Mouse (Mus musculus) forebrain, embryonic 14.5 days (tissue): ENCODE data around the gene Mmrn2. TPM values are rescaled to one million over a fixed set of nuclear protein-coding genes. Genes with fewer than 3 reads are reported as not detected.
A peak's percentile ranks its signal among the peaks of the same experiment; 100 is the strongest.
"Not testable (repeated sequence)": the region's sequence is repeated elsewhere in the genome, so short reads cannot be mapped to it uniquely, and the experiment has no call there.

Source experiments
- ATAC-seq: fragments of 200-750 bp; cut with Nextera tagmentation; 2 replicates; pipeline ENCODE4 v1.8.0; 2017; ENCODE audit warnings: mild to moderate bottlenecking, moderate library complexity
- DNase-seq: peaks from one replicate; pipeline ENCODE4 v3.0.0-alpha.2; 2015; ENCODE audit warnings: low spot score
- H3K27ac ChIP-seq: fragments of 300-500 bp; sonication (generic); 2 replicates; pipeline ENCODE4 v1.5.1; 2014; ENCODE audit warnings: low read depth, mild to moderate bottlenecking, control low read depth, low read length, moderate library complexity
- H3K27me3 ChIP-seq: fragments of 300-500 bp; sonication (generic); replicated peaks from 2 replicates; pipeline ENCODE4 v1.6.1; 2014; ENCODE audit warnings: low read length, control low read depth, mixed read lengths; ENCODE audit not compliant: control insufficient read depth, insufficient read depth
- H3K36me3 ChIP-seq: fragments of 300-500 bp; sonication (generic); 2 replicates; pipeline ENCODE4 v1.6.1; 2014; ENCODE audit warnings: low read length, control low read depth; ENCODE audit not compliant: control insufficient read depth, insufficient read depth
- H3K4me1 ChIP-seq: fragments of 300-500 bp; sonication (generic); 2 replicates; pipeline ENCODE4 v1.6.1; 2014; ENCODE audit warnings: antibody characterized with exemption, low read length, control low read depth; ENCODE audit not compliant: control insufficient read depth, insufficient read depth
- H3K4me2 ChIP-seq: fragments of 300-500 bp; sonication (generic); 2 replicates; pipeline ENCODE4 v1.6.1; 2014; ENCODE audit warnings: mild to moderate bottlenecking, control low read depth, low read length
- H3K4me3 ChIP-seq: fragments of 300-500 bp; sonication (generic); 2 replicates; pipeline ENCODE4 v1.5.1; 2014; ENCODE audit warnings: low read depth, low read length, control low read depth
- H3K9ac ChIP-seq: fragments of 300-500 bp; sonication (generic); 2 replicates; pipeline ENCODE4 v1.6.1; 2014; ENCODE audit warnings: mild to moderate bottlenecking, low read length, control low read depth, moderate library complexity
- H3K9me3 ChIP-seq: fragments of 300-500 bp; sonication (generic); replicated peaks from 2 replicates; pipeline ENCODE4 v1.6.1; 2016; ENCODE audit warnings: low read length, control low read depth, mixed read lengths; ENCODE audit not compliant: control insufficient read depth
- WGBS: fragments of 180-500 bp; shearing (Covaris S2); extraction: QIAGEN DNeasy Blood & Tissue Kit; methylation state at CpG from one replicate; pipeline ENCODE4 v1.1.7; 2014; 5-methylcytosine and 5-hydroxymethylcytosine counted together
- polyA plus RNA-seq: library from polyadenylated mRNA; unstranded; fragments of >200 nt; fragmentation: Nextera tagmentation; extraction: Ambion mirVana; gene quantifications from 2 replicates; pipeline ENCODE4 v1.2.1, GENCODE M21; 2014

Mmrn2 gene
- polyA plus RNA-seq, 1 experiment from 2014 or later, result 3.6 TPM

- WGBS, result 86% methylated on average over 6 of the region's 6 CpGs
- no peaks in the 10 kb centered on the region for H3K36me3 ChIP-seq
- no peak for DNase-seq
Measured at GRCm38 (mm10) chr14:34355301-34355700, 20.0 kb upstream of the Mmrn2 start, which contains the start of gene Fam25c. TSS of gene Fam25c (minus strand) at chr14:34355433.

GRCm38 (mm10) chr14:34357671-34358455 lies 17.4 kb upstream of the Mmrn2 start:
- no peak for DNase-seq
- H3K36me3 ChIP-seq, result no peaks in the 10 kb centered on the region
- H3K4me3 ChIP-seq, result no peak overlapping the region
- ATAC-seq, result no peak
- H3K27me3 ChIP-seq, result no peaks in the 10 kb centered on the region
- H3K9ac ChIP-seq, result no peak overlapping the region
- H3K27ac ChIP-seq, result no peak overlapping the region
- WGBS, result 86% methylated on average over 7 of the region's 7 CpGs
- H3K4me1 ChIP-seq, result no peaks in the 10 kb centered on the region
- H3K4me2 ChIP-seq, result no peak overlapping the region
- H3K9me3 ChIP-seq, result no peaks in the 10 kb centered on the region

More at GRCm38 (mm10) chr14:34355301-34355700, 20.0 kb upstream of the Mmrn2 start, which contains the start of gene Fam25c:
- Histone ChIP-seq H3K9me3 (no peaks in the 10 kb centered on the region), H3K27ac (no peak within 1 kb of the TSS), H3K9ac (no peak within 1 kb of the TSS), H3K27me3 (no peaks in the 10 kb centered on the region), H3K4me1 (no peaks in the 10 kb centered on the region), H3K4me2 (no peak within 1 kb of the TSS), H3K4me3 (no peak within 1 kb of the TSS)
- no peak for ATAC-seq

- Histone ChIP-seq H3K27ac (no peak overlapping the region), H3K9ac (no peak overlapping the region), H3K4me3 (no peak overlapping the region), H3K36me3 (no peaks in the 10 kb centered on the region), H3K4me2 (no peak overlapping the region), H3K4me1 (no peaks in the 10 kb centered on the region), H3K27me3 (no peaks in the 10 kb centered on the region), H3K9me3 (no peaks in the 10 kb centered on the region)
- no peak for DNase-seq
- WGBS, result 23% methylated on average over 5 of the region's 5 CpGs
- no peak for ATAC-seq
Measured at GRCm38 (mm10) chr14:34359676-34360244, 15.5 kb upstream of the Mmrn2 start.

- 33% methylated on average over 6 of the region's 6 CpGs for WGBS
- no peak overlapping the region for H3K4me2 ChIP-seq
- no peaks in the 10 kb centered on the region for H3K27me3 ChIP-seq
- no peak overlapping the region for H3K9ac ChIP-seq
- DNase-seq (no peak), ATAC-seq (no peak)
- H3K27ac ChIP-seq, result no peak overlapping the region
- no peaks in the 10 kb centered on the region for H3K9me3 ChIP-seq
- no peaks in the 10 kb centered on the region for H3K36me3 ChIP-seq
- no peaks in the 10 kb centered on the region for H3K4me1 ChIP-seq
- H3K4me3 ChIP-seq, result no peak overlapping the region
Measured at GRCm38 (mm10) chr14:34360251-34360650, 15.0 kb upstream of the Mmrn2 start.

- H3K4me1 ChIP-seq, result no peaks in the 10 kb centered on the region
- H3K27me3 ChIP-seq, result no peaks in the 10 kb centered on the region
- no peak overlapping the region for H3K9ac ChIP-seq
- H3K36me3 ChIP-seq, result no peaks in the 10 kb centered on the region
- H3K4me3 ChIP-seq, result no peak overlapping the region
- H3K4me2 ChIP-seq, result no peak overlapping the region
- no peak for DNase-seq
- H3K9me3 ChIP-seq, result no peaks in the 10 kb centered on the region
- ATAC-seq, result no peak
- no peak overlapping the region for H3K27ac ChIP-seq
- 88% methylated on average over 4 of the region's 4 CpGs for WGBS
Measured at GRCm38 (mm10) chr14:34362135-34362534, 13.1 kb upstream of the Mmrn2 start.

GRCm38 (mm10) chr14:34362726-34363445 lies 12.4 kb upstream of the Mmrn2 start:
- Histone ChIP-seq H3K4me2 (peak overlapping the region; percentile 64), H3K27ac (no peak overlapping the region), H3K27me3 (no peaks in the 10 kb centered on the region), H3K4me3 (peak overlapping the region; percentile 40), H3K4me1 (no peaks in the 10 kb centered on the region), H3K9ac (peak overlapping the region; percentile 63), H3K36me3 (no peaks in the 10 kb centered on the region), H3K9me3 (no peaks in the 10 kb centered on the region)
- DNase-seq (peak; percentile 81), ATAC-seq (peak; percentile 66)
- WGBS, result 34% methylated on average over 18 of the region's 18 CpGs

GRCm38 (mm10) chr14:34363490-34364253 lies 11.6 kb upstream of the Mmrn2 start:
- H3K4me3 ChIP-seq, result peak overlapping the region; percentile 40
- WGBS, result 1% methylated on average over 32 of the region's 32 CpGs
- peak; percentile 61 for DNase-seq
- no peaks in the 10 kb centered on the region for H3K36me3 ChIP-seq
- no peak overlapping the region for H3K27ac ChIP-seq
- ATAC-seq, result peak; percentile 85
- no peaks in the 10 kb centered on the region for H3K27me3 ChIP-seq
- H3K4me1 ChIP-seq, result no peaks in the 10 kb centered on the region
- peak overlapping the region; percentile 64 for H3K4me2 ChIP-seq
- peak overlapping the region; percentile 63 for H3K9ac ChIP-seq
- H3K9me3 ChIP-seq, result no peaks in the 10 kb centered on the region

- 75% methylated on average over 15 of the region's 15 CpGs for WGBS
- not testable (repeated sequence) for H3K27ac ChIP-seq, ATAC-seq, DNase-seq, H3K9me3 ChIP-seq, H3K36me3 ChIP-seq, H3K27me3 ChIP-seq, H3K4me1 ChIP-seq
- Histone ChIP-seq H3K4me2 (peak overlapping the region; percentile 64), H3K9ac (peak overlapping the region; percentile 63; the same call in 1 of the 2 replicates), H3K4me3 (peak overlapping the region; percentile 40)
Measured at GRCm38 (mm10) chr14:34364254-34365146, 10.8 kb upstream of the Mmrn2 start.
